Mouse (Mus musculus): ENCODE data around the gene Ftsj1.

DNA sequence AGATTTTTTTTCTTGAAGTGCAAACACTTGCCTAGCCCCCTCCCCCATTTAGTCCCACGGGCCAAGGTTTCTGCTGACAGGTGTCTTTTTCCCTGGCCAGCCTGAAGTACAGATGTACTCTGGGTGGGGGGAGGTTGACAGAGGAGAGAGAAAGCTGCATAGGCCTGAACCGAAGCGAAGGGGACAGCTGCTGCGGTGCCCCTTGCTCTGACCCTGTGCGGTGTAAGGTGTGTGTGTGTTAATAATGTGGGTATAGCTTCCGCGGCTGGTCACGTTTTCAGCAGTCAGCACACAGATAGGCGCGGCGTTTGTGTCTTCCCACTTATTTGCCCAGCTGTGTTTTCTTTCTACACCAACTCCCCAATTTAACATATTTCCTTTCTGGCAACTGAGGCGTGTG lies 7.3 kb upstream of the Ftsj1 start:
- TF ChIP-seq CTCF (IDR thresholded peaks at IDR 0.05; ENCODE audit: low read depth) (no peak), EP300 (IDR thresholded peaks at IDR 0.05; ENCODE audit: low read depth) (no peak)
